12 mouse cellular contexts compared by ENCODE assay signal in genomic region chr16:87548348-87548747, GRCm38 (mm10). TPM values are rescaled to one million over a fixed set of nuclear protein-coding genes. Genes with fewer than 3 reads are reported as not detected.
DNase-seq lines count a peak whose midpoint lies in the region; ATAC-seq and TF ChIP-seq lines count a peak whose summit lies in the region.
"Had no signal": no experiment of that assay in that cellular context is flagged by ENCODE, and none has a peak within 500 bp of the region (broad histone marks: within the 10 kb centered on the region; RNA-seq: fewer than 3 reads in every experiment).

No protein-coding gene starts in this region.

- no peak overlapping the region for H3K4me3 ChIP-seq in kidney, postnatal 0 days (replicated peaks; ENCODE audit: low read depth, low read length)
- H3K4me3 ChIP-seq in MEL (ENCODE audit: control insufficient read depth in 1 of 2, insufficient read depth in 1 of 2, low read depth in 2 of 2, low read length in 2 of 2) = no peak overlapping the region
- no peak overlapping the region for H3K4me3 ChIP-seq in midbrain, embryonic 14.5 days (replicated peaks; ENCODE audit: low read depth, low read length)
- H3K4me3 ChIP-seq: embryonic facial prominence, embryonic 13.5 days; hindbrain, embryonic 15.5 days; lung, embryonic 15.5 days had no signal

- TF ChIP-seq EP300 in MEL (IDR thresholded peaks at IDR 0.05; ENCODE audit: low read depth in 1 of 2, low read length in 2 of 2) = no peak

- peak; percentile 3; the same call in 1 of the 2 replicates for TF ChIP-seq RAD21 in MEL (IDR thresholded peaks at IDR 0.05; ENCODE audit: low read depth, low read length)

- H3K79me2 ChIP-seq in MEL (ENCODE audit: control insufficient read depth, insufficient read depth, low read length, poor library complexity) = no peaks in the 10 kb centered on the region

- no peaks in the 10 kb centered on the region for H3K27me3 ChIP-seq in kidney, postnatal 0 days (ENCODE audit: insufficient read depth, low read length)
- peaks cover 0 to 1% of the 10 kb centered on the region in 2 experiments; a peak in 1 of 4 replicates for H3K27me3 ChIP-seq in MEL (ENCODE audit: control insufficient read depth in 1 of 2, insufficient read depth in 2 of 2, low read length in 2 of 2)
- H3K27me3 ChIP-seq in midbrain, embryonic 14.5 days (ENCODE audit: control insufficient read depth, insufficient read depth, low read length) = no peaks in the 10 kb centered on the region
- H3K27me3 ChIP-seq: embryonic facial prominence, embryonic 13.5 days; hindbrain, embryonic 15.5 days; lung, embryonic 15.5 days had no signal

- H3K27ac ChIP-seq in kidney, postnatal 0 days = no peak overlapping the region
- no peak overlapping the region for H3K27ac ChIP-seq in MEL (ENCODE audit: control insufficient read depth, low read depth, low read length)
- no peak overlapping the region for H3K27ac ChIP-seq in midbrain, embryonic 14.5 days (replicated peaks; ENCODE audit: low read depth, low read length)
- H3K27ac ChIP-seq: embryonic facial prominence, embryonic 13.5 days; hindbrain, embryonic 15.5 days; lung, embryonic 15.5 days had no signal

- no peaks in the 10 kb centered on the region for H3K36me3 ChIP-seq in kidney, postnatal 0 days (ENCODE audit: insufficient read depth, low read length)
- no peaks in the 10 kb centered on the region for H3K36me3 ChIP-seq in MEL (ENCODE audit: control insufficient read depth in 1 of 2, insufficient read depth in 2 of 2, low read length in 2 of 2)
- no peaks in the 10 kb centered on the region for H3K36me3 ChIP-seq in midbrain, embryonic 14.5 days (ENCODE audit: control insufficient read depth, insufficient read depth, low read length)
- H3K36me3 ChIP-seq: embryonic facial prominence, embryonic 13.5 days; hindbrain, embryonic 15.5 days; lung, embryonic 15.5 days had no signal

- WGBS in kidney, postnatal 0 days = 65% methylated on average over 2 of the region's 2 CpGs
- whole genome bisulfite sequencing in midbrain, embryonic 14.5 days = 58% methylated on average over 2 of the region's 2 CpGs

- TF ChIP-seq POLR2A in MEL (IDR thresholded peaks at IDR 0.05; ENCODE audit: control insufficient read depth in 1 of 2, insufficient read depth in 1 of 2, low read depth in 1 of 2, low read length in 2 of 2, poor library complexity in 1 of 2) = no peak

- H3K9me3 ChIP-seq in kidney, postnatal 0 days (replicated peaks; ENCODE audit: low read length) = no peaks in the 10 kb centered on the region
- no peaks in the 10 kb centered on the region for H3K9me3 ChIP-seq in MEL (replicated peaks; ENCODE audit: insufficient read depth, low read length)
- H3K9me3 ChIP-seq in midbrain, embryonic 14.5 days (ENCODE audit: control insufficient read depth, low read length) = no peaks in the 10 kb centered on the region
- H3K9me3 ChIP-seq: embryonic facial prominence, embryonic 13.5 days; hindbrain, embryonic 15.5 days; lung, embryonic 15.5 days had no signal

- peak; percentile 43; the same call in 1 of the 2 replicates for TF ChIP-seq CTCF in kidney, postnatal 0 days (IDR thresholded peaks at IDR 0.05; ENCODE audit: low read depth)
- peak; percentile 16 to 40 (median 26); a peak in 3 of 6 replicates for TF ChIP-seq CTCF in MEL (IDR thresholded peaks at IDR 0.05 in 2 of 3, conservative IDR thresholded peaks at IDR 0.05 in 1 of 3; ENCODE audit: control insufficient read depth in 1 of 3, insufficient read depth in 1 of 3, low read depth in 2 of 3, low read length in 3 of 3, poor library complexity in 1 of 3, severe bottlenecking in 1 of 3)

- 0 out of 2 replicates have a peak, but pooled peaks cover 2% of the 10 kb centered on the region for H3K4me1 ChIP-seq in kidney, postnatal 0 days (replicated peaks; ENCODE audit: insufficient read depth, low read length)
- H3K4me1 ChIP-seq in MEL (ENCODE audit: control insufficient read depth in 1 of 2, insufficient read depth in 2 of 2, low read length in 2 of 2) = no peaks in the 10 kb centered on the region
- no peaks in the 10 kb centered on the region for H3K4me1 ChIP-seq in midbrain, embryonic 14.5 days (ENCODE audit: control insufficient read depth, insufficient read depth, low read length)
- H3K4me1 ChIP-seq: embryonic facial prominence, embryonic 13.5 days; hindbrain, embryonic 15.5 days; lung, embryonic 15.5 days had no signal

- no peak overlapping the region for H3K4me2 ChIP-seq in kidney, postnatal 0 days (ENCODE audit: low read length)
- H3K4me2 ChIP-seq in midbrain, embryonic 14.5 days (ENCODE audit: low read length) = no peak overlapping the region
- H3K4me2 ChIP-seq: embryonic facial prominence, embryonic 13.5 days; hindbrain, embryonic 15.5 days; lung, embryonic 15.5 days had no signal

- DNase-seq in kidney, postnatal 0 days (ENCODE audit: low spot score) = no peak
- DNase-seq in kidney, postnatal 14 days = no peak
- DNase-seq in MEL (ENCODE audit: low read depth, low spot score) = peak; percentile 29
- peak; percentile 26 for DNase-seq in adrenal gland, postnatal 14 days
- DNase-seq in lung, postnatal 36 days = peak; percentile 29
- DNase-seq in frontal cortex, postnatal 14 days (ENCODE audit: low spot score in 2 of 2) = no peak
- no peak for DNase-seq in midbrain, embryonic 14.5 days
- DNase-seq: right cerebral cortex, postnatal 14 days had no signal

- no peak for ATAC-seq in kidney, postnatal 0 days (replicated peaks; ENCODE audit: low FRiP score, low read depth)
- ATAC-seq in midbrain, embryonic 14.5 days (ENCODE audit: low FRiP score, low TSS enrichment) = no peak

- no peak overlapping the region for H3K9ac ChIP-seq in kidney, postnatal 0 days (ENCODE audit: low read depth, low read length)
- H3K9ac ChIP-seq in MEL (ENCODE audit: control insufficient read depth, low read depth, low read length, poor library complexity, severe bottlenecking) = no peak overlapping the region
- no peak overlapping the region for H3K9ac ChIP-seq in midbrain, embryonic 14.5 days (replicated peaks; ENCODE audit: low read length)
- H3K9ac ChIP-seq: embryonic facial prominence, embryonic 13.5 days; hindbrain, embryonic 15.5 days; lung, embryonic 15.5 days had no signal

TF ChIP-seq in MEL, 35 proteins besides CTCF, POLR2A, EP300 and RAD21:
- TF ChIP-seq SMC3 (IDR thresholded peaks at IDR 0.05; ENCODE audit: low read depth, low read length) = peak; percentile 29
- TF ChIP-seq ZNF384 (IDR thresholded peaks at IDR 0.05; ENCODE audit: low read depth, low read length) = no peak

RNA-seq across cellular contexts. Expression of gene Map3k7cl, which starts 4.8 kb away (rescaled TPM):
- polyA plus RNA-seq in kidney, postnatal 0 days (2015; fragmentation: Nextera tagmentation; extraction: Ambion mirVana) = 2.1 and 2.7 TPM in 2 replicates
- not detected in 2 replicates for total RNA-seq in MEL (2012; rRNA removed)
- polyA plus RNA-seq in MEL (2012; ENCODE audit: insufficient read depth in 1 of 2, insufficient read length in 2 of 2, low read depth in 1 of 2, low replicate concordance in 2 of 2, missing spikeins in 1 of 2) = not detected
- total RNA-seq in adrenal gland, postnatal 14 days (2021) = 1.2 and 2.3 TPM in 2 replicates
- not detected in 2 replicates for polyA plus RNA-seq in midbrain, embryonic 14.5 days (2014; fragmentation: Nextera tagmentation; extraction: Ambion mirVana)
- polyA plus RNA-seq: embryonic facial prominence, embryonic 13.5 days; hindbrain, embryonic 15.5 days; neural tube, embryonic 11.5 days had no signal

RNA-seq across cellular contexts. Expression of gene Cct8, which starts 52.7 kb away (rescaled TPM):
- 315 and 339 TPM in 2 replicates for polyA plus RNA-seq in kidney, postnatal 0 days (2015; fragmentation: Nextera tagmentation; extraction: Ambion mirVana)
- 393 and 428 TPM in 2 replicates for total RNA-seq in MEL (2012; rRNA removed)
- polyA plus RNA-seq in MEL (2012; ENCODE audit: insufficient read depth in 1 of 2, insufficient read length in 2 of 2, low read depth in 1 of 2, low replicate concordance in 2 of 2, missing spikeins in 1 of 2) = 1,000 to 10,000 TPM in 1 of 2 experiments, 100 to 1,000 TPM in 1; 812 to 1,102 TPM
- total RNA-seq in adrenal gland, postnatal 14 days (2021) = 192 and 207 TPM in 2 replicates
- polyA plus RNA-seq in midbrain, embryonic 14.5 days (2014; fragmentation: Nextera tagmentation; extraction: Ambion mirVana) = 439 and 493 TPM in 2 replicates

Comparison
In these comparisons a context has a peak if more than half of its experiments do, and no peak if none do; other contexts are left out.
1. DNase-seq: peak in MEL (single experiment), adrenal gland, postnatal 14 days (single experiment) and lung, postnatal 36 days (single experiment); none in kidney, postnatal 0 days (single experiment), kidney, postnatal 14 days (single experiment), frontal cortex, postnatal 14 days (0 of 2) and midbrain, embryonic 14.5 days (single experiment).